Mouse (Mus musculus): ENCODE results near the gene Ifitm6. TPM values are rescaled to one million over a fixed set of nuclear protein-coding genes. Genes with fewer than 3 reads are reported as not detected.

The Ifitm6 gene
- total and polyA plus RNA-seq, 3 experiments = not detected

- Histone ChIP-seq H3K79me2 (replicated peaks; ENCODE audit: control insufficient read depth, extremely low read depth, insufficient read depth, poor library complexity, severe bottlenecking) (no peaks in the 10 kb centered on the region), H3K4me2 (ENCODE audit: insufficient read depth, low read depth, poor library complexity, severe bottlenecking) (no peak overlapping the region), H3K4me1 (ENCODE audit: control insufficient read depth in 1 of 2, insufficient read depth in 2 of 2) (peaks cover 21 to 38% of the 10 kb centered on the region in 2 experiments), H3K9ac (ENCODE audit: insufficient read depth, low read depth) (no peak overlapping the region), H3K27me3 (replicated peaks) (peaks cover 44% of the 10 kb centered on the region), H3K9me3 (replicated peaks; ENCODE audit: low read length) (peaks cover 16% of the 10 kb centered on the region), H3K4me3 (replicated peaks in 1 of 3; ENCODE audit: low read depth in 2 of 3, low read length in 2 of 3, poor library complexity in 1 of 3) (no peak overlapping the region), H3K36me3 (replicated peaks in 1 of 2; ENCODE audit: control insufficient read depth in 1 of 2, insufficient read depth in 1 of 2, low read length in 1 of 2) (no peaks in the 10 kb centered on the region), H3K27ac (ENCODE audit: insufficient read depth, low read depth) (no peak overlapping the region)
- DNase-seq (ENCODE audit: extremely low read depth) = peak; percentile 23
- no peak for TF ChIP-seq IRF4 (IDR thresholded peaks at IDR 0.05; ENCODE audit: low read depth, low read length)
- TF ChIP-seq EP300 (IDR thresholded peaks at IDR 0.05; ENCODE audit: low read length) = peak; percentile 45; the same call in 1 of the 2 replicates
- in situ Hi-C loops (cut with MboI; ENCODE audit: low pct_ligation_motif_present, low pct_unique_long_range_greater_than_20kb, low sequenced_read_pairs) (no loop called here), dilution Hi-C loops (cut with MboI; ENCODE audit: extremely low pct_ligation_motif_present, extremely low pct_unique_long_range_greater_than_20kb, low sequenced_read_pairs) (no loop called here)
Observed at GRCm38 (mm10) chr7:141056976-141057375, 39.3 kb upstream of the Ifitm6 start.

GRCm38 (mm10) chr7:141055785-141056184 lies 38.1 kb upstream of the Ifitm6 start:
- TF ChIP-seq CTCF (conservative IDR thresholded peaks at IDR 0.05 in 1 of 2, IDR thresholded peaks at IDR 0.05 in 1 of 2; ENCODE audit: low read depth in 2 of 2, low read length in 2 of 2) (peak in 1 of 2 experiments; percentile 14; a peak in 1 of 4 replicates), SIN3A (IDR thresholded peaks at IDR 0.05; ENCODE audit: low read length) (no peak), BHLHE40 (IDR thresholded peaks at IDR 0.05; ENCODE audit: low read depth, low read length) (no peak), ZMIZ1 (IDR thresholded peaks at IDR 0.05; ENCODE audit: low read depth, low read length) (no peak)
- H3K4me1 ChIP-seq (ENCODE audit: control insufficient read depth in 1 of 2, insufficient read depth in 2 of 2) = peaks cover 15 to 38% of the 10 kb centered on the region in 2 experiments
- no peak overlapping the region for H3K27ac ChIP-seq (ENCODE audit: insufficient read depth, low read depth)
- no peak overlapping the region for H3K9ac ChIP-seq (ENCODE audit: insufficient read depth, low read depth)
- H3K36me3 ChIP-seq (replicated peaks in 1 of 2; ENCODE audit: control insufficient read depth in 1 of 2, insufficient read depth in 1 of 2, low read length in 1 of 2) = no peaks in the 10 kb centered on the region
- no peaks in the 10 kb centered on the region for H3K79me2 ChIP-seq (replicated peaks; ENCODE audit: control insufficient read depth, extremely low read depth, insufficient read depth, poor library complexity, severe bottlenecking)
- peaks cover 16% of the 10 kb centered on the region for H3K9me3 ChIP-seq (replicated peaks; ENCODE audit: low read length)
- no peak overlapping the region for H3K4me2 ChIP-seq (ENCODE audit: insufficient read depth, low read depth, poor library complexity, severe bottlenecking)
- H3K4me3 ChIP-seq (replicated peaks in 1 of 3; ENCODE audit: low read depth in 2 of 3, low read length in 2 of 3, poor library complexity in 1 of 3) = no peak overlapping the region
- peaks cover 32% of the 10 kb centered on the region for H3K27me3 ChIP-seq (replicated peaks)
- dilution Hi-C loops (cut with MboI; ENCODE audit: extremely low pct_ligation_motif_present, extremely low pct_unique_long_range_greater_than_20kb, low sequenced_read_pairs) = no loop called here
- DNase-seq (ENCODE audit: extremely low read depth) = no peak
- in situ Hi-C loops (cut with MboI; ENCODE audit: low pct_ligation_motif_present, low pct_unique_long_range_greater_than_20kb, low sequenced_read_pairs) = no loop called here

- H3K27me3 ChIP-seq (replicated peaks) = peaks cover 8% of the 10 kb centered on the region
Observed at GRCm38 (mm10) chr7:141052421-141052820, 34.7 kb upstream of the Ifitm6 start.

More at GRCm38 (mm10) chr7:141052421-141052820, 34.7 kb upstream of the Ifitm6 start:
- Histone ChIP-seq H3K4me2 (ENCODE audit: insufficient read depth, low read depth, poor library complexity, severe bottlenecking) (no peak overlapping the region), H3K4me1 (ENCODE audit: control insufficient read depth in 1 of 2, insufficient read depth in 2 of 2) (peaks cover 4 to 20% of the 10 kb centered on the region in 2 experiments; a peak in 3 of 4 replicates), H3K36me3 (replicated peaks in 1 of 2; ENCODE audit: control insufficient read depth in 1 of 2, insufficient read depth in 1 of 2, low read length in 1 of 2) (no peaks in the 10 kb centered on the region), H3K27ac (ENCODE audit: insufficient read depth, low read depth) (no peak overlapping the region), H3K9ac (ENCODE audit: insufficient read depth, low read depth) (no peak overlapping the region), H3K4me3 (replicated peaks in 1 of 3; ENCODE audit: low read depth in 2 of 3, low read length in 2 of 3, poor library complexity in 1 of 3) (no peak overlapping the region), H3K79me2 (replicated peaks; ENCODE audit: control insufficient read depth, extremely low read depth, insufficient read depth, poor library complexity, severe bottlenecking) (no peaks in the 10 kb centered on the region), H3K9me3 (replicated peaks; ENCODE audit: low read length) (peaks cover 20% of the 10 kb centered on the region)
- dilution Hi-C loops (cut with MboI; ENCODE audit: extremely low pct_ligation_motif_present, extremely low pct_unique_long_range_greater_than_20kb, low sequenced_read_pairs) = no loop called here
- TF ChIP-seq ZC3H11A (IDR thresholded peaks at IDR 0.05; ENCODE audit: low read depth, low read length) (no peak), BHLHE40 (IDR thresholded peaks at IDR 0.05; ENCODE audit: low read depth, low read length) (no peak), MEF2A (IDR thresholded peaks at IDR 0.05; ENCODE audit: borderline replicate concordance, low read depth, low read length) (no peak), UBTF (IDR thresholded peaks at IDR 0.05; ENCODE audit: low read depth, low read length) (no peak), JUN (IDR thresholded peaks at IDR 0.05; ENCODE audit: insufficient read depth, low read depth, low read length) (no peak), CHD1 (IDR thresholded peaks at IDR 0.05; ENCODE audit: low read depth, low read length) (no peak), E2F4 (IDR thresholded peaks at IDR 0.05; ENCODE audit: insufficient replicate concordance, low read depth, low read length) (no peak)
- DNase-seq (ENCODE audit: extremely low read depth) = no peak
- in situ Hi-C loops (cut with MboI; ENCODE audit: low pct_ligation_motif_present, low pct_unique_long_range_greater_than_20kb, low sequenced_read_pairs) = loop anchor here (5.0 kb wide), 3 partner anchors 35 to 205 kb away; partner anchors contain the start of genes Gm45717, Ifitm2, Odf3 and Scgb1c1
